Mouse (Mus musculus): Measurements from ENCODE around the gene Chn2.

DNA sequence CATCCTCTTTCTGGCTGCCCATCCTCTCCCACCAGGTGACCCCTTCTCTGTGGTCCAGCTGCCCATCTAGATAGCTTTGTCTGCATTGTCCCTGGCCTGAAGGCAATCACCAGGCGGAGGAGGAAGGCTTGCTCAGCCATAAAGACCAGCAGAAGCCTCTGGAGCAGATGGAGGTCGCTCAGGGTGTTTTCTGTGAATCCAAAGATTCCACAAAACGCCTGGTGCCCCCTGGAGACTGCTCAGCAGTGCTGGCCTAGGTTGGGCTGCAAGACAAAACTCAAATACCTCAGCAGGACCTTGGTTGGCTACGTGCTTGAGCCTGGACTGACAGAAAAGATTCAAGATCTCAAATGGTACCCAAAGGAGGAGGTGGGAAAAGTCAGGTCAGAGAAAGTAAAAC, 186.0 kb downstream of the Chn2 start:
- TF ChIP-seq ZNF384 (IDR thresholded peaks at IDR 0.05; ENCODE audit: low read depth, low read length) (no peak), POLR2A (IDR thresholded peaks at IDR 0.05; ENCODE audit: control insufficient read depth in 1 of 2, insufficient read depth in 1 of 2, low read depth in 1 of 2, low read length in 2 of 2, poor library complexity in 1 of 2) (no peak)
